Mouse (Mus musculus) kidney, embryonic 16.5 days (tissue): ENCODE results near the gene Fam180a. TPM values are rescaled to one million over a fixed set of nuclear protein-coding genes. Genes with fewer than 3 reads are reported as not detected.

Experiments
- ATAC-seq: fragments of 200-750 bp; cut with Nextera tagmentation; 2 replicates; pipeline ENCODE4 v1.8.0; 2017; ENCODE audit warnings: moderate TSS enrichment; ENCODE audit not compliant: low FRiP score, low TSS enrichment
- H3K27ac ChIP-seq: fragments of 300-500 bp; sonication (generic); 2 replicates; pipeline ENCODE4 v1.5.1; 2014; ENCODE audit warnings: low read length
- H3K27me3 ChIP-seq: fragments of 300-500 bp; sonication (generic); 2 replicates; pipeline ENCODE4 v1.6.1; 2014; ENCODE audit warnings: low read length, control low read depth, mixed read lengths; ENCODE audit not compliant: insufficient read depth
- H3K36me3 ChIP-seq: fragments of 300-500 bp; sonication (generic); 2 replicates; pipeline ENCODE4 v1.6.1; 2014; ENCODE audit warnings: low read length, control low read depth, mixed read lengths; ENCODE audit not compliant: insufficient read depth
- H3K4me1 ChIP-seq: fragments of 300-500 bp; sonication (generic); 2 replicates; pipeline ENCODE4 v1.6.1; 2014; ENCODE audit warnings: low read length, control low read depth, mixed read lengths; ENCODE audit not compliant: insufficient read depth
- H3K4me2 ChIP-seq: fragments of 300-500 bp; sonication (generic); replicated peaks from 2 replicates; pipeline ENCODE4 v1.6.1; 2014; ENCODE audit warnings: low read depth, low read length
- H3K4me3 ChIP-seq: fragments of 300-500 bp; sonication (generic); 2 replicates; pipeline ENCODE4 v1.5.1; 2014; ENCODE audit warnings: mild to moderate bottlenecking, low read length
- H3K9ac ChIP-seq: fragments of 300-500 bp; sonication (generic); replicated peaks from 2 replicates; pipeline ENCODE4 v1.6.1; 2014; ENCODE audit warnings: low read length
- H3K9me3 ChIP-seq: fragments of 300-500 bp; sonication (generic); 2 replicates; pipeline ENCODE4 v1.6.1; 2016; ENCODE audit warnings: low read length, control low read depth
- WGBS: fragments of 180-500 bp; shearing (Covaris S2); extraction: QIAGEN DNeasy Blood & Tissue Kit; methylation state at CpG from one replicate; pipeline ENCODE4 v1.1.7; 2014; 5-methylcytosine and 5-hydroxymethylcytosine counted together
- polyA plus RNA-seq: library from polyadenylated mRNA; unstranded; fragments of >200 nt; fragmentation: Nextera tagmentation; extraction: Ambion mirVana; gene quantifications from 2 replicates; pipeline ENCODE4 v1.2.1, GENCODE M21; 2015

Gene Fam180a
- polyA plus RNA-seq, 1 experiment from 2014 or later = 0.45 TPM

DNA sequence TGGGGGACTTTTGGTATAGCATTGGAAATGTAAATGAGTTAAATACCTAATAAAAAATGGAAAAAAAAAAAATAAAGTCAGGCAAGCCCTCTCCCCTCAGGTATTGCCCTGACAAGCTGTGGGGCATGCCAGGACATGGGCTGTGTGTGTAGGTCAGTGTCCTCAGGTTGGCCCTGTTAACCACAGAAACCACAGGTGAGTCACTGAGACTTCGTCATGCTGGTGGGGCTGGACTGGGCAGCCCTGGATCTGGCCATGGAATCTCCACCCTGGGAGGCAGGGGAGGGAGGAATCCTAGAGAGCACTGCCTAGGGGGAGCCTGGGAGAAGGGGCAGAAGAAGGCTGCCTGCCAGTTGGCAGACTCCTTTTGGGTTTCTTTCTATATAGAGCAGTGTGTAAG, 2.9 kb downstream of the Fam180a start:
- no peak overlapping the region for H3K27ac ChIP-seq
- H3K9me3 ChIP-seq = no peaks in the 10 kb centered on the region
- no peaks in the 10 kb centered on the region for H3K27me3 ChIP-seq
- no peaks in the 10 kb centered on the region for H3K4me1 ChIP-seq
- ATAC-seq = no peak
- H3K4me3 ChIP-seq = no peak overlapping the region
- no peak overlapping the region for H3K4me2 ChIP-seq
- no peak overlapping the region for H3K9ac ChIP-seq
- no peaks in the 10 kb centered on the region for H3K36me3 ChIP-seq
- 87% methylated on average over 1 of the region's 1 CpGs for WGBS

- H3K4me3 ChIP-seq = no peak overlapping the region
- no peak overlapping the region for H3K4me2 ChIP-seq
- H3K27ac ChIP-seq = no peak overlapping the region
- no peaks in the 10 kb centered on the region for H3K36me3 ChIP-seq
- H3K4me1 ChIP-seq = no peaks in the 10 kb centered on the region
- no peaks in the 10 kb centered on the region for H3K27me3 ChIP-seq
- ATAC-seq = no peak
- no peaks in the 10 kb centered on the region for H3K9me3 ChIP-seq
- no peak overlapping the region for H3K9ac ChIP-seq
- 71% methylated on average over 4 of the region's 4 CpGs for WGBS
Observed at GRCm38 (mm10) chr6:35321105-35321504, 4.8 kb downstream of the Fam180a start.

DNA sequence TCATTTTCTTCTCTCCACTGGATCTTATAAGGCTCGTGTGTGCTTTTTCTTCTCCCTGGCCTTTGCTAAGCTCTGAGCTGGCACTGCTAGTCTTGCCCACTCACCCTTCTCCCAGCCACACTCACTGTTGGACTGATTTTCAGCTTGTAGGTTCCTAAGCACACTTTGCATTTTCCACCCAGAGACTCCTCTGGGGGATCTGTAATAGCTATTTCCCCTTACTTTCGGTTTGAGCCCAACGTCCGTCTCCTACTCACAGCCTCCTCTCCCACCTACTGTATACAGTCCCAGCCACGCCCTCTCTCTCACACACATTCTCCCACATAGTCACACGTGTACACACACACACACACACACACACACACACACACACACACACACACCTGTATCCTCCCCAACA, 6.1 kb downstream of the Fam180a start:
- H3K4me1 ChIP-seq = 0 out of 2 replicates have a peak, but pooled peaks cover 5% of the 10 kb centered on the region
- no peaks in the 10 kb centered on the region for H3K36me3 ChIP-seq
- H3K27ac ChIP-seq = no peak overlapping the region
- no peak overlapping the region for H3K4me2 ChIP-seq
- no peak overlapping the region for H3K4me3 ChIP-seq
- no peaks in the 10 kb centered on the region for H3K27me3 ChIP-seq
- WGBS = 84% methylated on average over 6 of the region's 6 CpGs
- ATAC-seq = no peak
- H3K9me3 ChIP-seq = no peaks in the 10 kb centered on the region
- H3K9ac ChIP-seq = no peak overlapping the region

GRCm38 (mm10) chr6:35313520-35313919, 12.4 kb downstream of the Fam180a start:
- no peak overlapping the region for H3K9ac ChIP-seq
- WGBS = 93% methylated on average over 8 of the region's 8 CpGs
- ATAC-seq = no peak
- H3K9me3 ChIP-seq = no peaks in the 10 kb centered on the region
- no peaks in the 10 kb centered on the region for H3K27me3 ChIP-seq
- no peak overlapping the region for H3K27ac ChIP-seq
- H3K4me2 ChIP-seq = no peak overlapping the region
- H3K4me3 ChIP-seq = no peak overlapping the region
- H3K36me3 ChIP-seq = no peaks in the 10 kb centered on the region
- 0 out of 2 replicates have a peak, but pooled peaks cover 5% of the 10 kb centered on the region for H3K4me1 ChIP-seq

DNA sequence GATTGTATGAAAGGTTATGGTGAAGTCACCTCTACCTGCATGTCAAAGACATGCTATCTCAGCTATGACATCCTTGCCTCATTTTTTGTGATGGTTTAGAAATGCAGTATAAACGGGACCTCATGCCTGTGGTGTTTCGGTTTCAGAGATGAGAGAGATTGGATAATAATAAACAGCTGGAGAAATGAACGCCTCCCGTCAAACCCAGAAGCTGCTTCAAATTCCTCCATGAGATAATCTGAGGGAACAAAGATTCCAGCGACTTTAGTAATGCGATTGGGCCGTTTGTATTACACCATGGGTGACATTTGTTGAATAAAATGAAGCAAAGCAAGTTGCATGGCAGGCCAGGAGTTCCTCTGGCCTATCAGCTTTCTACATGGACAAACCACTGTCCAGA, 16.5 kb downstream of the Fam180a start:
- no peaks in the 10 kb centered on the region for H3K4me1 ChIP-seq
- H3K9me3 ChIP-seq = no peaks in the 10 kb centered on the region
- H3K4me3 ChIP-seq = no peak overlapping the region
- ATAC-seq = no peak
- no peaks in the 10 kb centered on the region for H3K36me3 ChIP-seq
- no peak overlapping the region for H3K4me2 ChIP-seq
- H3K27ac ChIP-seq = no peak overlapping the region
- H3K9ac ChIP-seq = no peak overlapping the region
- 70% methylated on average over 7 of the region's 7 CpGs for WGBS
- no peaks in the 10 kb centered on the region for H3K27me3 ChIP-seq

- H3K4me1 ChIP-seq = no peaks in the 10 kb centered on the region
- no peak within 1 kb of the TSS for H3K27ac ChIP-seq
- H3K4me3 ChIP-seq = no peak within 1 kb of the TSS
- no peaks in the 10 kb centered on the region for H3K9me3 ChIP-seq
- H3K9ac ChIP-seq = no peak within 1 kb of the TSS
- no peaks in the 10 kb centered on the region for H3K36me3 ChIP-seq
- no peaks in the 10 kb centered on the region for H3K27me3 ChIP-seq
- 49% methylated on average over 7 of the region's 7 CpGs for WGBS
- ATAC-seq = no peak
- H3K4me2 ChIP-seq = no peak within 1 kb of the TSS
Observed at GRCm38 (mm10) chr6:35308037-35308436, 17.9 kb downstream of the Fam180a start, which contains the start of gene Slc13a4. Slc13a4 (minus strand) TSS chr6:35308131.

- H3K27ac ChIP-seq = no peak overlapping the region
- no peaks in the 10 kb centered on the region for H3K27me3 ChIP-seq
- ATAC-seq = no peak
- no peak overlapping the region for H3K9ac ChIP-seq
- H3K36me3 ChIP-seq = no peaks in the 10 kb centered on the region
- H3K4me1 ChIP-seq = no peaks in the 10 kb centered on the region
- H3K4me2 ChIP-seq = no peak overlapping the region
- no peak overlapping the region for H3K4me3 ChIP-seq
- H3K9me3 ChIP-seq = no peaks in the 10 kb centered on the region
- 74% methylated on average over 13 of the region's 13 CpGs for WGBS
Observed at GRCm38 (mm10) chr6:35307136-35307535, 18.8 kb downstream of the Fam180a start.

DNA sequence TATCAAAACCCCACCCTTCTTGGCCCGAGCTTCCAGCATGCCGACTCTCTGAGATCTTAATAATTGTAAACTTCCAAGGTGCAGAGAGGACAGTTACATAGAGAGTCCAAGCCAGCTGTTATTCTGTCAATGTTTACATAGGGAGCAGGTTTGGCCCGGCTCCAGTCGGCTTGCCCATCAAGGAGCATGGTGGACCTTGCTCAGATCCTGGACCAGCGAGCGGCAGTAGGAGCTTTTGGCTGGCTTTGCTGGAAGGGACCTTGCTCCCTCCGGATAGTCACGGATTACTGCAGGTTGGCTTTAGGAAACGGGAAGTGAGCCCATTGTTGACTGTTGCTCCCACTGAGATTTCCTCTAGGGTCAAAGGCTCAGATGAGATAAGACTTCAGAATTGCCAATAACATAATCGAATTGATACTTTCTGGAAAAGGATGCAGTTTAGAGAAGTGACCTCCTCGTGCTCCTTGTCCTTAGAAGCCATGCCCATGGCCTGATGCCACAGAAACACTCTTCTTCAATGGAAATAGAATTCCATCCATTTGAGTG, 22.5 kb downstream of the Fam180a start:
- Histone ChIP-seq H3K27me3 (no peaks in the 10 kb centered on the region), H3K36me3 (no peaks in the 10 kb centered on the region), H3K9ac (no peak overlapping the region), H3K4me1 (no peaks in the 10 kb centered on the region), H3K4me2 (no peak overlapping the region), H3K9me3 (no peaks in the 10 kb centered on the region), H3K4me3 (no peak overlapping the region), H3K27ac (no peak overlapping the region)
- WGBS = 74% methylated on average over 11 of the region's 11 CpGs
- ATAC-seq = peak; percentile 90

DNA sequence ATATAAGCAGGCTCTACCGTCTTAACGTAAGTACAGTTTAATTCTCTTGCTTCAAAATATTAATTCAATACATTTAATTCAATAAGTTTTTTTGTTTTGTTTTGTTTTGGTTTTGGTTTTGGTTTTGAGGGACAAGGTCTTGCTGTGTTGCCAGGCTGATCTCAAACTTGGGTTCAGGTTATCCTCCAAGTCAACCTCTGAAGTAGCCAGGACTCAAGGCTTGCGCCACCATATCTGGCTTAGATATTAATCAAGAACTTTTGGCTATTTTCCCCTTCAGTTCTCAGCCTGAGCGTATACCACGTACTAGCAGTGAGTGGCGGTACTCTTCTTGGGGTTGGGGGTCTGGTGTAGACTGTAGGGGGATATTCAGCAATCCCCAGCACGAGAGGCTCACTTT, 23.4 kb downstream of the Fam180a start:
- WGBS = 92% methylated on average over 7 of the region's 7 CpGs
- Histone ChIP-seq H3K27me3 (no peaks in the 10 kb centered on the region), H3K9me3 (no peaks in the 10 kb centered on the region), H3K27ac (no peak overlapping the region), H3K4me3 (no peak overlapping the region), H3K4me2 (no peak overlapping the region), H3K36me3 (no peaks in the 10 kb centered on the region), H3K4me1 (no peaks in the 10 kb centered on the region), H3K9ac (no peak overlapping the region)
- ATAC-seq = no peak

GRCm38 (mm10) chr6:35298323-35298722, 27.6 kb downstream of the Fam180a start:
- no peak overlapping the region for H3K4me2 ChIP-seq
- ATAC-seq = no peak
- no peaks in the 10 kb centered on the region for H3K9me3 ChIP-seq
- H3K27me3 ChIP-seq = no peaks in the 10 kb centered on the region
- H3K27ac ChIP-seq = no peak overlapping the region
- H3K36me3 ChIP-seq = no peaks in the 10 kb centered on the region
- no peak overlapping the region for H3K4me3 ChIP-seq
- H3K4me1 ChIP-seq = peaks cover 4% of the 10 kb centered on the region; the same call in 1 of the 2 replicates
- 84% methylated on average over 6 of the region's 6 CpGs for WGBS
- no peak overlapping the region for H3K9ac ChIP-seq
